Mouse (Mus musculus) mesoderm, embryonic 11.5 days (tissue): ENCODE results near the gene Sptb.

ENCODE experiments used
- DNase-seq: peaks from one replicate; pipeline ENCODE4 v3.0.0-alpha.2; 2012; ENCODE audit warnings: low read depth, low spot score

The Sptb gene

GRCm38 (mm10) chr12:76576061-76576460 lies 134.3 kb downstream of the Sptb start:
- no peak for DNase-seq

- no peak for DNase-seq
These were observed 135.5 kb downstream of the Sptb start for GRCm38 (mm10) chr12:76574815-76575214.

- DNase-seq = no peak
These were observed 137.0 kb downstream of the Sptb start for GRCm38 (mm10) chr12:76573381-76573780.

- DNase-seq = no peak
These were observed 137.8 kb downstream of the Sptb start for GRCm38 (mm10) chr12:76572261-76573251.

GRCm38 (mm10) chr12:76571266-76571665 lies 139.1 kb downstream of the Sptb start:
- DNase-seq = no peak

- peak; percentile 30 for DNase-seq
These were observed 140.0 kb downstream of the Sptb start for GRCm38 (mm10) chr12:76570221-76570940.

- no peak for DNase-seq
These were observed 144.1 kb downstream of the Sptb start for GRCm38 (mm10) chr12:76566284-76566683.

- DNase-seq = no peak
These were observed 148.2 kb downstream of the Sptb start for GRCm38 (mm10) chr12:76562196-76562595.

GRCm38 (mm10) chr12:76558206-76558605 lies 152.1 kb downstream of the Sptb start:
- no peak for DNase-seq

GRCm38 (mm10) chr12:76556745-76557389 lies 153.5 kb downstream of the Sptb start:
- no peak for DNase-seq

GRCm38 (mm10) chr12:76556187-76556586 lies 154.2 kb downstream of the Sptb start:
- DNase-seq = no peak

- DNase-seq = no peak
These were observed 155.4 kb downstream of the Sptb start for GRCm38 (mm10) chr12:76554871-76555386.

GRCm38 (mm10) chr12:76554392-76554791 lies 156.0 kb downstream of the Sptb start:
- no peak for DNase-seq

- DNase-seq = no peak
These were observed 156.4 kb downstream of the Sptb start for GRCm38 (mm10) chr12:76553917-76554316.

GRCm38 (mm10) chr12:76552958-76553357 lies 157.4 kb downstream of the Sptb start:
- no peak for DNase-seq

- no peak for DNase-seq
These were observed 158.0 kb downstream of the Sptb start for GRCm38 (mm10) chr12:76552321-76552720.

- DNase-seq = no peak
These were observed 161.1 kb downstream of the Sptb start for GRCm38 (mm10) chr12:76549203-76549602.

- no peak for DNase-seq
These were observed 162.3 kb downstream of the Sptb start for GRCm38 (mm10) chr12:76548082-76548423.

- peak; percentile 37 for DNase-seq
These were observed 162.8 kb downstream of the Sptb start for GRCm38 (mm10) chr12:76547409-76548081.

GRCm38 (mm10) chr12:76546383-76547276 lies 163.7 kb downstream of the Sptb start:
- DNase-seq = no peak
